Comparison of ENCODE assay signal across 19 mouse cellular contexts in the genomic region with DNA sequence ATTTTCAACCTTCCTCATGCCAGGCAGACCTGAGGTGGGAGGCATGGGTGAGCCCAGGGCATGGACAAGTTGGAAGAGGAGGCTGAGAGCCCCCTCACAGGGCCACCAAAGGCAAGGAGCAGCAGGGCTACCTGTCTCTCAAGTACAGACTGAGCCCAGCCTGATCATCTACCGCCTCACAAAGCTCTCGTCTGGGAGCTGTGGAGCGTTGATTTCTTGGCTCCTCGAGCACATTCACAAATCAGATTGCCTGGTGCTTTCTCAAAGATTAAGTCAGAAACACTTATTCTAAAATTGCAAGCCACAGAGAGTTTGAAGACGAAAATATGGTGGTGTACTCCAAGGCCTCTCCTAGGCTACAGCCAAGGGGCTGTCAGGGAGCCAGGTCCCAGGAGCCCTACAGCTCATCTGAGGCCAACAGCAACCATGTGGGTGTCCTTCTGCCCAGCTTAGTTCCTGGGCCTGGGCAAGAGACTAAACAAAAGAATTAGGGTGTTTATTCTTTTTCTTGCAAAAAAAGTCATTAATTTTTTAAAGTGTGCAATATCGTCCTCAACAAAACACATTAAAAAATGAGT. TPM values are rescaled to one million over a fixed set of nuclear protein-coding genes. Genes with fewer than 3 reads are reported as not detected.
A peak's percentile ranks its signal among the peaks of the same experiment; 100 is the strongest.
DNase-seq lines count a peak whose midpoint lies in the region; ATAC-seq lines count a peak whose summit lies in the region.
"Had no signal": no experiment of that assay in that cellular context is flagged by ENCODE, and none has a peak within 500 bp of the region (broad histone marks: within the 10 kb centered on the region; RNA-seq: fewer than 3 reads in every experiment).

No protein-coding gene starts in this region.

- no peaks in the 10 kb centered on the region for H3K9me3 ChIP-seq in forebrain, embryonic 15.5 days
- no peaks in the 10 kb centered on the region for H3K9me3 ChIP-seq in forebrain, embryonic 12.5 days
- H3K9me3 ChIP-seq in hindbrain, embryonic 13.5 days = no peaks in the 10 kb centered on the region
- no peaks in the 10 kb centered on the region for H3K9me3 ChIP-seq in hindbrain, embryonic 11.5 days (ENCODE audit: control insufficient read depth, low read length)
- H3K9me3 ChIP-seq: embryonic facial prominence, embryonic 13.5 days; heart, embryonic 13.5 days; liver, embryonic 13.5 days; megakaryocyte, embryonic 14.5 days had no signal

- H3K4me2 ChIP-seq in forebrain, embryonic 15.5 days (replicated peaks) = no peak overlapping the region
- no peak overlapping the region for H3K4me2 ChIP-seq in forebrain, embryonic 12.5 days
- no peak overlapping the region for H3K4me2 ChIP-seq in hindbrain, embryonic 13.5 days
- H3K4me2 ChIP-seq in hindbrain, embryonic 11.5 days (replicated peaks; ENCODE audit: low read depth, low read length) = no peak overlapping the region
- H3K4me2 ChIP-seq: embryonic facial prominence, embryonic 13.5 days; heart, embryonic 13.5 days; liver, embryonic 13.5 days had no signal

- WGBS in forebrain, embryonic 15.5 days = 61% methylated on average over 6 of the region's 6 CpGs
- WGBS in forebrain, embryonic 12.5 days = 78% methylated on average over 6 of the region's 6 CpGs
- 67% methylated on average over 6 of the region's 6 CpGs for WGBS in hindbrain, embryonic 13.5 days
- 85% methylated on average over 6 of the region's 6 CpGs for WGBS in hindbrain, embryonic 11.5 days

- peak; percentile 67 for DNase-seq in adrenal gland, postnatal 10 days
- no peak for DNase-seq in adrenal gland, adult (ENCODE audit: inconsistent age in 2 of 2, low spot score in 1 of 2)
- no peak for DNase-seq in hindbrain, embryonic 11.5 days (ENCODE audit: low spot score)
- peak; percentile 62 for DNase-seq in adipocyte (ENCODE audit: low spot score)
- no peak for DNase-seq in lung, postnatal 14 days
- DNase-seq: heart, postnatal 4 days; kidney, postnatal 10 days; liver, embryonic 13.5 days; thymus, postnatal 4 days had no signal

- peak overlapping the region; percentile 51 for H3K27ac ChIP-seq in forebrain, embryonic 15.5 days (replicated peaks)
- H3K27ac ChIP-seq in forebrain, embryonic 12.5 days = no peak overlapping the region
- H3K27ac ChIP-seq in hindbrain, embryonic 13.5 days = peak overlapping the region; percentile 5; the same call in 1 of the 2 replicates
- no peak overlapping the region for H3K27ac ChIP-seq in hindbrain, embryonic 11.5 days (ENCODE audit: low read depth, low read length)
- H3K27ac ChIP-seq: embryonic facial prominence, embryonic 13.5 days; heart, embryonic 13.5 days; liver, embryonic 13.5 days had no signal

- no peak overlapping the region for H3K9ac ChIP-seq in forebrain, embryonic 15.5 days (replicated peaks)
- H3K9ac ChIP-seq in forebrain, embryonic 12.5 days = no peak overlapping the region
- 0 out of 2 replicates have a peak overlapping the region, but pooled peaks have one; percentile 15 for H3K9ac ChIP-seq in hindbrain, embryonic 13.5 days
- no peak overlapping the region for H3K9ac ChIP-seq in hindbrain, embryonic 11.5 days (ENCODE audit: low read depth, low read length)
- H3K9ac ChIP-seq: embryonic facial prominence, embryonic 13.5 days; heart, embryonic 13.5 days; liver, embryonic 13.5 days had no signal

- H3K27me3 ChIP-seq in forebrain, embryonic 15.5 days = no peaks in the 10 kb centered on the region
- H3K27me3 ChIP-seq in forebrain, embryonic 12.5 days = no peaks in the 10 kb centered on the region
- H3K27me3 ChIP-seq in hindbrain, embryonic 13.5 days = 0 out of 2 replicates have a peak, but pooled peaks cover 2% of the 10 kb centered on the region
- no peaks in the 10 kb centered on the region for H3K27me3 ChIP-seq in hindbrain, embryonic 11.5 days (ENCODE audit: control insufficient read depth, insufficient read depth, low read length)
- H3K27me3 ChIP-seq: embryonic facial prominence, embryonic 13.5 days; liver, embryonic 13.5 days; megakaryocyte, embryonic 14.5 days had no signal

- no peaks in the 10 kb centered on the region for H3K36me3 ChIP-seq in forebrain, embryonic 15.5 days
- no peaks in the 10 kb centered on the region for H3K36me3 ChIP-seq in forebrain, embryonic 12.5 days (replicated peaks)
- no peaks in the 10 kb centered on the region for H3K36me3 ChIP-seq in hindbrain, embryonic 13.5 days
- no peaks in the 10 kb centered on the region for H3K36me3 ChIP-seq in hindbrain, embryonic 11.5 days (ENCODE audit: control insufficient read depth, insufficient read depth, low read length)
- H3K36me3 ChIP-seq: embryonic facial prominence, embryonic 13.5 days; heart, embryonic 13.5 days; liver, embryonic 13.5 days had no signal

- peaks cover 15% of the 10 kb centered on the region for H3K4me1 ChIP-seq in forebrain, embryonic 15.5 days
- H3K4me1 ChIP-seq in forebrain, embryonic 12.5 days = peaks cover 34% of the 10 kb centered on the region
- peaks cover 42% of the 10 kb centered on the region for H3K4me1 ChIP-seq in hindbrain, embryonic 13.5 days (replicated peaks)
- no peaks in the 10 kb centered on the region for H3K4me1 ChIP-seq in hindbrain, embryonic 11.5 days (replicated peaks; ENCODE audit: control insufficient read depth, insufficient read depth, low read length)

- H3K4me3 ChIP-seq in forebrain, embryonic 15.5 days = no peak overlapping the region
- no peak overlapping the region for H3K4me3 ChIP-seq in forebrain, embryonic 12.5 days (replicated peaks)
- no peak overlapping the region for H3K4me3 ChIP-seq in hindbrain, embryonic 13.5 days
- H3K4me3 ChIP-seq in hindbrain, embryonic 11.5 days (ENCODE audit: low read depth, low read length) = no peak overlapping the region
- H3K4me3 ChIP-seq: embryonic facial prominence, embryonic 13.5 days; heart, embryonic 13.5 days; liver, embryonic 13.5 days; megakaryocyte, embryonic 14.5 days had no signal

- ATAC-seq in forebrain, embryonic 15.5 days (replicated peaks) = no peak
- ATAC-seq in forebrain, embryonic 12.5 days (ENCODE audit: low FRiP score) = no peak
- ATAC-seq in hindbrain, embryonic 13.5 days (ENCODE audit: low FRiP score) = no peak
- no peak for ATAC-seq in hindbrain, embryonic 11.5 days (ENCODE audit: low FRiP score)
- ATAC-seq: intestine, postnatal 0 days; lung, postnatal 0 days had no signal

RNA-seq across cellular contexts. Expression of gene Rtn4r, which starts 39.3 kb away (rescaled TPM):
- total RNA-seq in adrenal gland, postnatal 10 days (2021) = under 1 TPM; 0.66 to 0.94 TPM
- 18.1 and 21.9 TPM in 2 replicates for polyA plus RNA-seq in forebrain, embryonic 15.5 days (2015; fragmentation: Nextera tagmentation; extraction: Ambion mirVana)
- 5.4 and 6.2 TPM in 2 replicates for polyA plus RNA-seq in forebrain, embryonic 12.5 days (2016; fragmentation: Nextera tagmentation; extraction: Ambion mirVana)
- 14.0 TPM in 2 replicates for polyA plus RNA-seq in hindbrain, embryonic 13.5 days (2015; fragmentation: Nextera tagmentation; extraction: Ambion mirVana)
- 3.3 and 3.4 TPM in 2 replicates for polyA plus RNA-seq in hindbrain, embryonic 11.5 days (2014; fragmentation: Nextera tagmentation; extraction: Ambion mirVana)

RNA-seq across cellular contexts. Expression of gene Ccdc188, which starts 51.0 kb away (rescaled TPM):
- total RNA-seq in adrenal gland, postnatal 10 days (2021) = not detected
- 0.27 TPM in 1 of 2 replicates, not detected in the other for polyA plus RNA-seq in forebrain, embryonic 15.5 days (2015; fragmentation: Nextera tagmentation; extraction: Ambion mirVana)
- not detected in 2 replicates for polyA plus RNA-seq in forebrain, embryonic 12.5 days (2016; fragmentation: Nextera tagmentation; extraction: Ambion mirVana)
- polyA plus RNA-seq in hindbrain, embryonic 13.5 days (2015; fragmentation: Nextera tagmentation; extraction: Ambion mirVana) = not detected in 2 replicates
- polyA plus RNA-seq in hindbrain, embryonic 11.5 days (2014; fragmentation: Nextera tagmentation; extraction: Ambion mirVana) = not detected in 2 replicates
- total RNA-seq: granulocyte monocyte progenitor cell, adult 5-6 weeks; heart, postnatal 4 days; layer of hippocampus, postnatal 10 days had no signal
- polyA plus RNA-seq: embryonic facial prominence, embryonic 13.5 days; heart, embryonic 13.5 days; intestine, postnatal 0 days; liver, embryonic 13.5 days; lung, postnatal 0 days had no signal

Comparison
In these comparisons a context has a peak if more than half of its experiments do, and no peak if none do; other contexts are left out.
1. DNase-seq: peak in adrenal gland, postnatal 10 days (single experiment) and adipocyte (single experiment); none in adrenal gland, adult (0 of 2), hindbrain, embryonic 11.5 days (single experiment) and lung, postnatal 14 days (single experiment).
2. H3K27ac ChIP-seq: peak in forebrain, embryonic 15.5 days (single experiment) and hindbrain, embryonic 13.5 days (single experiment); none in forebrain, embryonic 12.5 days (single experiment) and hindbrain, embryonic 11.5 days (single experiment).